Mouse (Mus musculus): ENCODE data around the gene Dock3.

GRCm38 (mm10) chr9:107260429-107260828, 28.7 kb upstream of the Dock3 start:
- TF ChIP-seq CTCF (conservative IDR thresholded peaks at IDR 0.05; ENCODE audit: low read length) (no peak), NANOG (IDR thresholded peaks at IDR 0.05; ENCODE audit: borderline replicate concordance, low read length) (no peak), POU5F1 (IDR thresholded peaks at IDR 0.05; ENCODE audit: borderline replicate concordance, low read length) (no peak)

Data from E14TG2a.4 (cell line).